Mouse (Mus musculus) lung, adult 2 months (tissue): ENCODE data around the gene Msgn1.

Source experiments
- CTCF ChIP-seq: fragments of 200-500 bp; IDR thresholded peaks from 2 replicates; pipeline ENCODE4 v1.5.1; 2011; ENCODE audit warnings: mild to moderate bottlenecking, low read length, control low read depth; ENCODE audit not compliant: insufficient read depth
- POLR2A ChIP-seq: fragments of 200-500 bp; IDR thresholded peaks from 2 replicates; pipeline ENCODE4 v1.6.1; 2011; ENCODE audit warnings: low read depth, mild to moderate bottlenecking, control low read depth, low read length, borderline replicate concordance; ENCODE audit errors: extremely low read depth

- no peak for TF ChIP-seq CTCF
- no peak for TF ChIP-seq POLR2A
Observed at GRCm38 (mm10) chr12:11177408-11178394, 31.1 kb downstream of the Msgn1 start.
